Mouse (Mus musculus): ENCODE measurements at regions not wholly inside any gene's neighbourhood (a gene's known extent, or its start where the extent isn't known, plus 50 kb on each side); places are given as distances from the start of the nearest gene placed in this dataset.

- TF ChIP-seq CTCF (IDR thresholded peaks at IDR 0.05; ENCODE audit: low read depth, low read length) (no peak), POLR2A (IDR thresholded peaks at IDR 0.05; ENCODE audit: borderline replicate concordance, low read depth, low read length) (no peak)
These were observed 331.0 kb upstream of the Onecut1 start for GRCm38 (mm10) chr9:74530748-74531147.
